Mouse (Mus musculus) lung, embryonic 15.5 days (tissue): ENCODE data around the gene Olfr91. TPM values are rescaled to one million over a fixed set of nuclear protein-coding genes. Genes with fewer than 3 reads are reported as not detected.

Experiments
- ATAC-seq: fragments of 200-750 bp; cut with Nextera tagmentation; 2 replicates; pipeline ENCODE4 v1.8.0; 2017; ENCODE audit warnings: moderate number of reproducible peaks, borderline replicate concordance; ENCODE audit not compliant: low FRiP score, low TSS enrichment; ENCODE audit errors: extremely low read depth
- H3K27ac ChIP-seq: fragments of 300-500 bp; sonication (generic); 2 replicates; pipeline ENCODE4 v1.5.1; 2015; ENCODE audit warnings: moderate library complexity, mild to moderate bottlenecking, inconsistent platforms
- H3K27me3 ChIP-seq: fragments of 300-500 bp; sonication (generic); 2 replicates; pipeline ENCODE4 v1.6.1; 2015; ENCODE audit warnings: inconsistent platforms
- H3K36me3 ChIP-seq: fragments of 300-500 bp; sonication (generic); 2 replicates; pipeline ENCODE4 v1.6.1; 2015; ENCODE audit warnings: inconsistent platforms
- H3K4me1 ChIP-seq: fragments of 300-500 bp; sonication (generic); 2 replicates; pipeline ENCODE4 v1.6.1; 2015; ENCODE audit warnings: inconsistent platforms
- H3K4me2 ChIP-seq: fragments of 300-500 bp; sonication (generic); 2 replicates; pipeline ENCODE4 v1.6.1; 2015; ENCODE audit warnings: inconsistent platforms, mild to moderate bottlenecking, moderate library complexity
- H3K4me3 ChIP-seq: fragments of 300-500 bp; sonication (generic); 2 replicates; pipeline ENCODE4 v1.5.1; 2015; ENCODE audit warnings: mild to moderate bottlenecking, inconsistent platforms
- H3K9ac ChIP-seq: fragments of 300-500 bp; sonication (generic); 2 replicates; pipeline ENCODE4 v1.6.1; 2015; ENCODE audit warnings: inconsistent platforms
- H3K9me3 ChIP-seq: fragments of 300-500 bp; sonication (generic); 2 replicates; pipeline ENCODE4 v1.6.1; 2016; ENCODE audit warnings: inconsistent platforms
- WGBS: fragments of 180-500 bp; shearing (Covaris S2); methylation state at CpG from one replicate; pipeline ENCODE4 v1.1.7; 2015; 5-methylcytosine and 5-hydroxymethylcytosine counted together
- polyA plus RNA-seq: library from polyadenylated mRNA; unstranded; fragments of >200 nt; fragmentation: Nextera tagmentation; extraction: Ambion mirVana; gene quantifications from 2 replicates; pipeline ENCODE4 v1.2.1, GENCODE M21; 2015

Gene Olfr91
- polyA plus RNA-seq, 1 experiment from 2014 or later, result not detected

GRCm38 (mm10) chr17:37051745-37052144, 46.3 kb downstream of the Olfr91 start:
- Histone ChIP-seq H3K27ac (no peak overlapping the region), H3K4me1 (peaks cover 36% of the 10 kb centered on the region), H3K27me3 (peaks cover 9% of the 10 kb centered on the region; the same call in 1 of the 2 replicates), H3K4me3 (no peak overlapping the region), H3K4me2 (peak overlapping the region; percentile 83), H3K36me3 (peaks cover 26% of the 10 kb centered on the region), H3K9me3 (no peaks in the 10 kb centered on the region), H3K9ac (no peak overlapping the region)
- WGBS, result 52% methylated on average over 4 of the region's 4 CpGs
- ATAC-seq, result no peak

DNA sequence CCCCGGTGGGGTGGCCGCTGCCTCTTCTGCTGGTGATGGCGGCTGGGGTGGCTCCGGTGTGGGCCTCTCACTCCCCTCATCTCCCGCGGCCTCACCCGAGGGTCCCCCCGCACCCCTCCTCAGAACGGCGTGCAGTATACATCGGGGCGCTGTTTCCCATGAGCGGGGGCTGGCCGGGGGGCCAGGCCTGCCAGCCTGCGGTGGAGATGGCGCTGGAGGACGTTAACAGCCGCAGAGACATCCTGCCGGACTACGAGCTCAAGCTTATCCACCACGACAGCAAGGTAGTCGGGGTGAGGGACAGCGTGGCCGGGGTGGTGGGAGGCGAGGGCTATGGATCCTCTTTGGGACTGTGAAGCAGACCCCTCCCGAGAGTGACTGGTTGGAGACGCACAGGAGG, 47.2 kb downstream of the Olfr91 start:
- Histone ChIP-seq H3K9me3 (no peaks in the 10 kb centered on the region), H3K9ac (peak overlapping the region; percentile 52), H3K4me1 (peaks cover 37% of the 10 kb centered on the region), H3K4me3 (peak overlapping the region; percentile 55), H3K36me3 (peaks cover 17% of the 10 kb centered on the region), H3K27me3 (peaks cover 9% of the 10 kb centered on the region; the same call in 1 of the 2 replicates), H3K4me2 (peak overlapping the region; percentile 83), H3K27ac (no peak overlapping the region)
- peak; percentile 5; the same call in 1 of the 2 replicates for ATAC-seq
- WGBS, result 7% methylated on average over 23 of the region's 27 CpGs

GRCm38 (mm10) chr17:37050399-37050798, 47.7 kb downstream of the Olfr91 start:
- Histone ChIP-seq H3K4me2 (peak overlapping the region; percentile 83), H3K27me3 (peaks cover 9% of the 10 kb centered on the region; the same call in 1 of the 2 replicates), H3K9ac (peak overlapping the region; percentile 52), H3K36me3 (peaks cover 12% of the 10 kb centered on the region), H3K9me3 (no peaks in the 10 kb centered on the region), H3K27ac (no peak overlapping the region), H3K4me3 (peak overlapping the region; percentile 55), H3K4me1 (peaks cover 39% of the 10 kb centered on the region)
- under 1% methylated on average over 21 of the region's 22 CpGs for WGBS
- peak; percentile 48; the same call in 1 of the 2 replicates for ATAC-seq

- Histone ChIP-seq H3K36me3 (peaks cover 6% of the 10 kb centered on the region), H3K27me3 (peaks cover 9% of the 10 kb centered on the region; the same call in 1 of the 2 replicates), H3K9ac (peak overlapping the region; percentile 52; the same call in 1 of the 2 replicates), H3K4me3 (peak overlapping the region; percentile 55), H3K4me1 (peaks cover 46% of the 10 kb centered on the region), H3K27ac (no peak overlapping the region), H3K4me2 (peak overlapping the region; percentile 83), H3K9me3 (no peaks in the 10 kb centered on the region)
- no peak for ATAC-seq
- 9% methylated on average over 39 of the region's 39 CpGs for WGBS
Observed at GRCm38 (mm10) chr17:37049570-37050310, 48.3 kb downstream of the Olfr91 start.

DNA sequence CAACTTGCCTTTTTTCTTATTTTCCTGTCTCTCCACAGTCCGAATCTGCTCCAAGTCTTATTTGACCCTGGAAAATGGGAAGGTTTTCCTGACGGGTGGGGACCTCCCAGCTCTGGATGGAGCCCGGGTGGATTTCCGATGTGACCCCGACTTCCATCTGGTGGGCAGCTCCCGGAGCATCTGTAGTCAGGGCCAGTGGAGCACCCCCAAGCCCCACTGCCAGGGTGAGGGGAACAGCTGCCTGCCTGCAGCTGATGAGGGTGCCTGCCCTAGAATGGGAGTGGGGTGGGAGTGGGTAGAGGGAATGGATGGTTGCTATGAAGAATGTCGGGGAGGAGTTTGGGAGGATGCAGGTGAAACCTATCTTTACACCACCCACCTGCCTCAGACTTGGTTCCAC, 49.7 kb downstream of the Olfr91 start:
- Histone ChIP-seq H3K9me3 (no peaks in the 10 kb centered on the region), H3K27ac (no peak overlapping the region), H3K27me3 (peaks cover 9% of the 10 kb centered on the region; the same call in 1 of the 2 replicates), H3K36me3 (no peaks in the 10 kb centered on the region), H3K4me2 (no peak overlapping the region), H3K4me1 (peaks cover 46% of the 10 kb centered on the region), H3K4me3 (no peak overlapping the region), H3K9ac (no peak overlapping the region)
- no peak for ATAC-seq
- 69% methylated on average over 7 of the region's 7 CpGs for WGBS

DNA sequence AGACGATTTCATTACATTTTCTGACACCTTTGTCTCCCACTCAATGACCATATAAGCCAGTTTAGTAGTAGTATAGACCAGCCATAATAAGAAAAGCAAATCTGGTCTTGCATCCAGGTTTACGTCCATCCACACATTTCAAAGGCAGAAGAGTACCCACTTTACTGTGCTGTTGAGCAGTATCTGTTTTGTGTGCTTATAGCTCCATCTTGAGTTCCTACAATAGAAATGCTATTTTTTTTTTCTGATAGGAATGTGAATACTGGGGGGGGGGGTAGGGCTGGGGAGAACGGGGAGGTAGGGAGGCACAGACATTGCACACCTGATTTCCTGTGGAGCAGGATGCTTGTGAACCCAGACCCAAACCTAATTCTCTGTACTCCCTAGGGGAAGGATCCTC, 50.1 kb downstream of the Olfr91 start:
- Histone ChIP-seq H3K4me1 (peaks cover 46% of the 10 kb centered on the region), H3K36me3 (no peaks in the 10 kb centered on the region), H3K4me3 (no peak overlapping the region), H3K4me2 (no peak overlapping the region), H3K9me3 (no peaks in the 10 kb centered on the region), H3K27ac (no peak overlapping the region), H3K27me3 (peaks cover 9% of the 10 kb centered on the region; the same call in 1 of the 2 replicates), H3K9ac (no peak overlapping the region)
- 24% methylated on average over 3 of the region's 3 CpGs for WGBS
- no peak for ATAC-seq

DNA sequence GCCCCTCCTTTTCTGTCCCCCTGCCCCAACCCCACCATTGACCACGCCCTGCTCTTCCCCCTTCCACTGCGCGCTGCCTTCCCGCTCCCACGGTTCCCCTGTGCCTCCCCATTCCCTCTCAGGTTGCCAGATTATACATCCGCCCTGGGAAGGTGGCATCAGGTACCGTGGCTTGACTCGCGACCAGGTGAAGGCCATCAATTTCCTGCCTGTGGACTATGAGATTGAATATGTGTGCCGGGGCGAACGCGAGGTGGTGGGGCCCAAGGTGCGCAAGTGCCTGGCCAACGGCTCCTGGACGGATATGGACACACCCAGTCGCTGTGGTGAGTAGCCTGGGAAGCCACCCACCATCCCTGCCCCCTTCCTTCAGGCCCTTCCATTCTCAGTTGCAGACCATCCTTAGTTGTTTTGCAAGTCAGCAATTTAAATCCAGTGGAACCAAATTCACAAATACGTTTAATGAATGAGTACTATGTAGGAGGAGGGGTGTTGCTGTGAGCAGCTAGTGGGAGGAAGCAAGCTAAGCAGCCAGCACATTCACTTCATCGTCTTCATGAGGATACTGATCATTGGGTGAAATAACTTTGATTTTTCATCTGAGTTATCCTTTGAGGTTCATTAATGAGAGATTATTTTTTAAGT, 50.6 kb downstream of the Olfr91 start:
- Histone ChIP-seq H3K4me1 (peaks cover 46% of the 10 kb centered on the region), H3K27ac (no peak overlapping the region), H3K9ac (no peak overlapping the region; the same call in 1 of the 2 replicates), H3K36me3 (no peaks in the 10 kb centered on the region), H3K4me3 (peak overlapping the region; percentile 91), H3K9me3 (no peaks in the 10 kb centered on the region), H3K27me3 (peaks cover 9% of the 10 kb centered on the region; the same call in 1 of the 2 replicates), H3K4me2 (peak overlapping the region; percentile 96)
- ATAC-seq, result no peak
- WGBS, result 25% methylated on average over 19 of the region's 19 CpGs

- peaks cover 46% of the 10 kb centered on the region for H3K4me1 ChIP-seq
- under 1% methylated on average over 42 of the region's 58 CpGs for WGBS
- peak; percentile 75 for ATAC-seq
- peak overlapping the region; percentile 85 for H3K27ac ChIP-seq
- peak overlapping the region; percentile 90 for H3K9ac ChIP-seq
- peak overlapping the region; percentile 91 for H3K4me3 ChIP-seq
- H3K9me3 ChIP-seq, result no peaks in the 10 kb centered on the region
- peaks cover 9% of the 10 kb centered on the region; the same call in 1 of the 2 replicates for H3K27me3 ChIP-seq
- H3K36me3 ChIP-seq, result no peaks in the 10 kb centered on the region
- H3K4me2 ChIP-seq, result peak overlapping the region; percentile 96
Observed at GRCm38 (mm10) chr17:37046312-37047112, 51.6 kb downstream of the Olfr91 start.

DNA sequence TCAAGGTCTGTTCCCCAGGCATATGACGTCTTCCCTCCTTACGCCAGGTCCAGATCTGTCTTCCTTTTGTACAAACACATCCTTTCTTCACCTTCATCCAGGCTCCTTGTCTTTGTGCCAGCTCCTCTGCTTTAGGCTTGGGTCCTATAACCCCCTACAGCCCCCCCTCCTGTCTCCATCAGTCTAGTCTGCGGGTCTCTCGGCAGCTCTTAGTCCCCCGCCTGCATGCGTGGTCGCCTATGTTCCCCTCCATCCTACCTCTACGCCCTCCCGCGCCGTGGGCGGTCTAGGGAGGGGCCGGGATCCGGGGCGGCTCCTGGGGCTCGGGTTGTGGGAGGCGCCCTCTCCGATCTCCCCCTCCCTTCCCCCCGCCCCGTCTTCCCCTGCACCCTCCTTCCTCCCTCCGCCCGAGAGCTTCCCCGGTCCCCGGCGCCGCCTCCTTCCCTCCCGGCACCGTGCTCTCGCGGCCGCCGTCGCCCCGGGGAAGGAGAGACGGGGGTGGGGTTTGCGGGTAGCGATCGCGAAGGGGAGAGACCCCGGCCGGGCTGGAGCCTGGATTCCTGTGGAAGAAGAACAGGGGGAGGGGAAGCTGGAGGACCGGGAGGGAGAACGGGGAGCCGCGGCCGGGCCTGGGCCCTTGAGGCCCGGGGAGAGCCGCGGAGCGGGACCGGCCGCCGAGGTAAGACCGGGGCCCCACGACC, 52.3 kb downstream of the Olfr91 start, which contains the start of gene Gabbr1:
Gene Gabbr1, plus strand, starts transcription at position 356 of the 701 bp plus-strand sequence.
- H3K9me3 ChIP-seq, result no peaks in the 10 kb centered on the region
- 1% methylated on average over 33 of the region's 55 CpGs for WGBS
- peak within 1 kb of the TSS; percentile 85 for H3K27ac ChIP-seq
- H3K27me3 ChIP-seq, result peaks cover 9% of the 10 kb centered on the region; the same call in 1 of the 2 replicates
- peak within 1 kb of the TSS; percentile 90 for H3K9ac ChIP-seq
- H3K36me3 ChIP-seq, result no peaks in the 10 kb centered on the region
- H3K4me3 ChIP-seq, result peak within 1 kb of the TSS; percentile 91
- H3K4me1 ChIP-seq, result peaks cover 40% of the 10 kb centered on the region
- peak within 1 kb of the TSS; percentile 96 for H3K4me2 ChIP-seq
- ATAC-seq, result peak; percentile 91

DNA sequence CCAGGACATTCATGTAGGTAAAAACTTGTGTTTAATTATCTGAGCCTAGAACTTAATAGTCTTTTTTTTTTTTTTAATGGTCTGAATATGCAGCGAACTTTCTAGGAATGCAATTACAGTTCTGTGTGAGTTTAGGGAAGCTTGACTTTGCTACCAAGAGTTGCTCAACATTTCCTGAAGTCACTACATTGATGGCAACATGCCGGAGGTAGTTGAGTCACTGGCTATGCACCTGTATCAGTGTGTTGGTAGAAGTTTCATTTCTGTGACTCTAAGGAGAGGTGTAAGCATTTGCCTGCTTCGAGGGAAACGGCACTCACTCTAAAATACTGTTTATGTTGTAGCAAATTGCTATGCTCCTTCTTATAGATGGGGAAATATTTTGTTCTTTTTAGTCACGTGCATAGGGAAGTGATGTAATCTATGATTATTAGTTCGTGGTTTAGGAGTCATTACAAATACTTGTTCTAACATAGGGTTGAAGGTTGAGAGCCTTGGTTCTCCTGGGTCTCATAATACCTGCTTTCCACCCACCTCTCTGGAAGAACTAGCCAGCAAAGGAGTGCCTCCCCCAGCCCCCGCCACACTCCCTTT, 53.3 kb downstream of the Olfr91 start:
- peaks cover 30% of the 10 kb centered on the region for H3K4me1 ChIP-seq
- H3K4me2 ChIP-seq, result peak overlapping the region; percentile 96
- H3K9ac ChIP-seq, result 0 out of 2 replicates have a peak overlapping the region, but pooled peaks have one; percentile 90
- no peak overlapping the region for H3K27ac ChIP-seq
- 61% methylated on average over 7 of the region's 7 CpGs for WGBS
- no peaks in the 10 kb centered on the region for H3K9me3 ChIP-seq
- no peak for ATAC-seq
- no peaks in the 10 kb centered on the region for H3K36me3 ChIP-seq
- H3K4me3 ChIP-seq, result peak overlapping the region; percentile 91
- peaks cover 9% of the 10 kb centered on the region; the same call in 1 of the 2 replicates for H3K27me3 ChIP-seq
